Mouse (Mus musculus) embryo, embryonic 10.5 days (tissue): ENCODE measurements at regions not wholly inside any gene's neighbourhood (a gene's known extent, or its start where the extent isn't known, plus 50 kb on each side); places are given as distances from the start of the nearest gene placed in this dataset.

ENCODE experiments used
- DNase-seq: peaks from one replicate; pipeline ENCODE4 v3.0.0-alpha.2; 2015; ENCODE audit warnings: low spot score

- peak; percentile 13 for DNase-seq
Measured at GRCm38 (mm10) chr4:26016071-26016470, 216.0 kb upstream of the Fut9 start.

GRCm38 (mm10) chr4:26000364-26000763 is 200.3 kb upstream of the Fut9 start:
- DNase-seq, result no peak

- no peak for DNase-seq
Measured at GRCm38 (mm10) chr4:25998561-25998960, 198.5 kb upstream of the Fut9 start.

- DNase-seq, result no peak
Measured at GRCm38 (mm10) chr4:25955696-25956348, 155.8 kb upstream of the Fut9 start.

- DNase-seq, result no peak
Measured at GRCm38 (mm10) chr4:25932546-25932945, 132.5 kb upstream of the Fut9 start.

- DNase-seq, result no peak
Measured at GRCm38 (mm10) chr4:25895381-25895980, 95.4 kb upstream of the Fut9 start.

- DNase-seq, result no peak
Measured at GRCm38 (mm10) chr4:25891888-25892661, 92.0 kb upstream of the Fut9 start.
